Mouse (Mus musculus) myocyte (in vitro differentiated cells): ENCODE measurements around the gene Pecam1. TPM values are rescaled to one million over a fixed set of nuclear protein-coding genes. Genes with fewer than 3 reads are reported as not detected.

ENCODE experiments used
- H3K27me3 ChIP-seq: one replicate; pipeline ENCODE4 v1.6.1; 2011; ENCODE audit not compliant: control insufficient read depth, insufficient read depth, insufficient read length
- H3K36me3 ChIP-seq: one replicate; pipeline ENCODE4 v1.6.1; 2011; ENCODE audit not compliant: control insufficient read depth, insufficient read depth
- H3K4me2 ChIP-seq: one replicate; pipeline ENCODE4 v1.6.1; 2011; ENCODE audit warnings: low read depth, control low read depth
- H3K4me3 ChIP-seq: one replicate; pipeline ENCODE4 v1.5.1; 2011; ENCODE audit warnings: mild to moderate bottlenecking, control low read depth, moderate library complexity
- H3K79me2 ChIP-seq: one replicate; pipeline ENCODE4 v1.6.1; 2011; ENCODE audit not compliant: control insufficient read depth, insufficient read depth
- H3ac ChIP-seq: one replicate; pipeline ENCODE4 v1.6.1; 2011; ENCODE audit not compliant: control insufficient read depth, insufficient read length
- CEBPB ChIP-seq: IDR thresholded peaks from 2 replicates; pipeline ENCODE4 v1.6.1; 2011; ENCODE audit warnings: mild to moderate bottlenecking, moderate library complexity; ENCODE audit not compliant: poor library complexity, insufficient read depth, severe bottlenecking
- E2F4 ChIP-seq: IDR thresholded peaks from one replicate; pipeline ENCODE4 v1.6.1; 2011; ENCODE audit warnings: mild to moderate bottlenecking, control low read depth, moderate library complexity; ENCODE audit not compliant: insufficient read depth
- MAX ChIP-seq: IDR thresholded peaks from one replicate; pipeline ENCODE4 v1.6.1; 2011; ENCODE audit warnings: low read depth, mild to moderate bottlenecking, control low read depth
- MYOD1 ChIP-seq, 3 experiments: IDR thresholded peaks; one replicate each; pipeline ENCODE4 v1.6.1; 2011; ENCODE audit warnings: control low read depth in 2 of 3, low read depth in 2 of 3, mild to moderate bottlenecking in 2 of 3, moderate library complexity in 1 of 3; ENCODE audit not compliant: insufficient read length in 2 of 3, control insufficient read depth in 1 of 3
- MYOG ChIP-seq, 3 experiments: IDR thresholded peaks; one replicate each; pipeline ENCODE4 v1.6.1; 2011; ENCODE audit warnings: control low read depth in 2 of 3, low read depth in 2 of 3, mild to moderate bottlenecking in 2 of 3; ENCODE audit not compliant: insufficient read length in 2 of 3, control insufficient read depth in 1 of 3, insufficient read depth in 1 of 3
- POLR2A ChIP-seq: IDR thresholded peaks from one replicate; pipeline ENCODE4 v1.6.1; 2011; ENCODE audit warnings: low read depth, mild to moderate bottlenecking, control low read depth, moderate library complexity; ENCODE audit not compliant: insufficient read length
- POLR2AphosphoS2 ChIP-seq: IDR thresholded peaks from one replicate; pipeline ENCODE4 v1.6.1; 2011; ENCODE audit warnings: low read depth, control low read depth; ENCODE audit not compliant: insufficient read length
- REST ChIP-seq: IDR thresholded peaks from one replicate; pipeline ENCODE4 v1.6.1; 2011; ENCODE audit warnings: mild to moderate bottlenecking, control low read depth, moderate library complexity; ENCODE audit not compliant: insufficient read depth, insufficient read length
- SRF ChIP-seq: IDR thresholded peaks from one replicate; pipeline ENCODE4 v1.6.1; 2011; ENCODE audit warnings: low read depth; ENCODE audit not compliant: control insufficient read depth, insufficient read length
- TCF12 ChIP-seq: IDR thresholded peaks from one replicate; pipeline ENCODE4 v1.6.1; 2011; ENCODE audit warnings: mild to moderate bottlenecking, control low read depth; ENCODE audit not compliant: poor library complexity, insufficient read depth, severe bottlenecking
- TCF3 ChIP-seq: IDR thresholded peaks from one replicate; pipeline ENCODE4 v1.6.1; 2011; ENCODE audit warnings: low read depth, control low read depth; ENCODE audit not compliant: insufficient read length
- USF1 ChIP-seq: IDR thresholded peaks from one replicate; pipeline ENCODE4 v1.6.1; 2011; ENCODE audit warnings: low read depth, mild to moderate bottlenecking, control low read depth, moderate library complexity
- polyA plus RNA-seq: library from polyadenylated mRNA; unstranded; fragments of >200 nt; fragmentation: generic; extraction: Trizol; gene quantifications from one replicate; pipeline ENCODE4 v1.2.1, GENCODE M21; 2012; ENCODE audit warnings: missing spikeins

Pecam1 gene
- polyA plus RNA-seq, 1 experiment: 0.01 TPM

GRCm38 (mm10) chr11:106709227-106709985 lies 41.0 kb downstream of the Pecam1 start:
- H3K79me2 ChIP-seq: no peaks in the 10 kb centered on the region
- no peak overlapping the region for H3K4me3 ChIP-seq
- no peak overlapping the region for H3K4me2 ChIP-seq
- no peak overlapping the region for H3ac ChIP-seq
- TF ChIP-seq MYOD1 (IDR thresholded peaks at IDR 0.05; ENCODE audit: control insufficient read depth in 1 of 3, insufficient read length in 2 of 3, low read depth in 2 of 3) (peak in 1 of 3 experiments; percentile 5), POLR2AphosphoS2 (no peak)
- H3K27me3 ChIP-seq: no peaks in the 10 kb centered on the region
- H3K36me3 ChIP-seq: no peaks in the 10 kb centered on the region

- Histone ChIP-seq H3ac (no peak overlapping the region), H3K4me3 (no peak overlapping the region), H3K4me2 (no peak overlapping the region), H3K36me3 (no peaks in the 10 kb centered on the region), H3K27me3 (no peaks in the 10 kb centered on the region), H3K79me2 (no peaks in the 10 kb centered on the region)
- TF ChIP-seq TCF12 (no peak), REST (no peak), MYOD1 (IDR thresholded peaks at IDR 0.05; ENCODE audit: control insufficient read depth in 1 of 3, insufficient read length in 2 of 3, low read depth in 2 of 3) (no peak), POLR2AphosphoS2 (no peak), CEBPB (no peak), MYOG (IDR thresholded peaks at IDR 0.05; ENCODE audit: control insufficient read depth in 1 of 3, insufficient read depth in 1 of 3, insufficient read length in 2 of 3, low read depth in 2 of 3) (no peak), SRF (no peak), USF1 (no peak), TCF3 (no peak), POLR2A (no peak), MAX (no peak), E2F4 (no peak)
These were observed 42.6 kb downstream of the Pecam1 start for GRCm38 (mm10) chr11:106707866-106708265.

- Histone ChIP-seq H3K36me3 (no peaks in the 10 kb centered on the region), H3K79me2 (no peaks in the 10 kb centered on the region), H3ac (no peak overlapping the region), H3K4me3 (no peak overlapping the region), H3K4me2 (no peak overlapping the region), H3K27me3 (no peaks in the 10 kb centered on the region)
- TF ChIP-seq MYOD1 (IDR thresholded peaks at IDR 0.05; ENCODE audit: control insufficient read depth in 1 of 3, insufficient read length in 2 of 3, low read depth in 2 of 3): no peak
- TF ChIP-seq REST: no peak
- TF ChIP-seq CEBPB: no peak
- no peak for TF ChIP-seq MAX
- no peak for TF ChIP-seq POLR2AphosphoS2
- no peak for TF ChIP-seq SRF
- TF ChIP-seq USF1: no peak
- TF ChIP-seq MYOG (IDR thresholded peaks at IDR 0.05; ENCODE audit: control insufficient read depth in 1 of 3, insufficient read depth in 1 of 3, insufficient read length in 2 of 3, low read depth in 2 of 3): no peak
- no peak for TF ChIP-seq TCF12
- no peak for TF ChIP-seq POLR2A
These were observed 43.3 kb downstream of the Pecam1 start for GRCm38 (mm10) chr11:106707085-106707484.

GRCm38 (mm10) chr11:106706212-106706611 lies 44.2 kb downstream of the Pecam1 start:
- H3K27me3 ChIP-seq: no peaks in the 10 kb centered on the region
- H3ac ChIP-seq: no peak overlapping the region
- H3K4me2 ChIP-seq: no peak overlapping the region
- no peaks in the 10 kb centered on the region for H3K36me3 ChIP-seq
- TF ChIP-seq POLR2AphosphoS2 (no peak), POLR2A (no peak)
- H3K79me2 ChIP-seq: no peaks in the 10 kb centered on the region
- no peak overlapping the region for H3K4me3 ChIP-seq

GRCm38 (mm10) chr11:106704399-106705111 lies 45.9 kb downstream of the Pecam1 start:
- Histone ChIP-seq H3K36me3 (no peaks in the 10 kb centered on the region), H3K4me3 (no peak overlapping the region), H3K27me3 (no peaks in the 10 kb centered on the region), H3K79me2 (no peaks in the 10 kb centered on the region), H3K4me2 (no peak overlapping the region), H3ac (no peak overlapping the region)
- TF ChIP-seq E2F4 (no peak), POLR2A (no peak), SRF (no peak), CEBPB (no peak), TCF12 (no peak), MYOG (IDR thresholded peaks at IDR 0.05; ENCODE audit: control insufficient read depth in 1 of 3, insufficient read depth in 1 of 3, insufficient read length in 2 of 3, low read depth in 2 of 3) (no peak), MAX (no peak), POLR2AphosphoS2 (no peak), MYOD1 (IDR thresholded peaks at IDR 0.05; ENCODE audit: control insufficient read depth in 1 of 3, insufficient read length in 2 of 3, low read depth in 2 of 3) (no peak), TCF3 (no peak), REST (no peak), USF1 (no peak)
